Mouse (Mus musculus): ENCODE measurements around the gene Stat5b.

- TF ChIP-seq CTCF (IDR thresholded peaks at IDR 0.05; ENCODE audit: control insufficient read depth, insufficient read depth, low read length) (no peak), POLR2A (IDR thresholded peaks at IDR 0.05; ENCODE audit: borderline replicate concordance, control insufficient read depth, low read depth, low read length) (no peak)
These were observed 11.3 kb upstream of the Stat5b start for GRCm38 (mm10) chr11:100861836-100862235.
